Mouse (Mus musculus) ES-Bruce4 (cell line): Measurements from ENCODE around the gene Syt2.

Experiments used
- EP300 ChIP-seq: IDR thresholded peaks from 2 replicates; pipeline ENCODE4 v1.6.1; 2011; ENCODE audit warnings: low read depth, low read length; ENCODE audit not compliant: insufficient read depth
- POLR2A ChIP-seq: IDR thresholded peaks from one replicate; pipeline ENCODE4 v1.8.1; 2011; ENCODE audit warnings: low read length; ENCODE audit not compliant: insufficient read depth

- TF ChIP-seq POLR2A: no peak
- TF ChIP-seq EP300: no peak
Measured at GRCm38 (mm10) chr1:134763776-134764438, 117.4 kb downstream of the Syt2 start.
